ENCODE assay signal across 25 mouse cellular contexts in genomic region chr1:70703934-70704333, GRCm38 (mm10). TPM values are rescaled to one million over a fixed set of nuclear protein-coding genes. Genes with fewer than 3 reads are reported as not detected.
"Had no signal": no experiment of that assay in that cellular context is flagged by ENCODE, and none has a peak within 500 bp of the region (broad histone marks: within the 10 kb centered on the region; RNA-seq: fewer than 3 reads in every experiment).

No protein-coding gene starts in this region.

- H3K4me2 ChIP-seq: limb, embryonic 13.5 days; liver, embryonic 12.5 days; liver, embryonic 15.5 days; lung, embryonic 15.5 days; midbrain, embryonic 13.5 days; neural tube, embryonic 13.5 days; stomach, embryonic 15.5 days had no signal

- H3K36me3 ChIP-seq: limb, embryonic 10.5 days; limb, embryonic 13.5 days; liver, embryonic 12.5 days; liver, embryonic 15.5 days; lung, embryonic 15.5 days; midbrain, embryonic 10.5 days; midbrain, embryonic 13.5 days; neural tube, embryonic 13.5 days; stomach, embryonic 15.5 days had no signal

- H3K27ac ChIP-seq: kidney, postnatal 0 days; layer of hippocampus, adult 2 months; limb, embryonic 10.5 days; limb, embryonic 13.5 days; liver, embryonic 12.5 days; liver, embryonic 15.5 days; lung, embryonic 15.5 days; midbrain, embryonic 10.5 days; midbrain, embryonic 13.5 days; neural tube, embryonic 13.5 days; stomach, embryonic 15.5 days had no signal

- H3K27me3 ChIP-seq: limb, embryonic 13.5 days; liver, embryonic 12.5 days; liver, embryonic 15.5 days; lung, embryonic 15.5 days; megakaryocyte, embryonic 14.5 days; midbrain, embryonic 13.5 days; neural tube, embryonic 13.5 days; stomach, embryonic 15.5 days had no signal

- H3K4me1 ChIP-seq: limb, embryonic 10.5 days; limb, embryonic 13.5 days; liver, embryonic 12.5 days; liver, embryonic 15.5 days; lung, embryonic 15.5 days; megakaryocyte, embryonic 14.5 days; midbrain, embryonic 10.5 days; midbrain, embryonic 13.5 days; neural tube, embryonic 13.5 days; stomach, embryonic 15.5 days had no signal

- ATAC-seq: liver, embryonic 12.5 days; midbrain, embryonic 13.5 days; midbrain, embryonic 16.5 days had no signal

- H3K9ac ChIP-seq: limb, embryonic 13.5 days; liver, embryonic 12.5 days; liver, embryonic 15.5 days; lung, embryonic 15.5 days; midbrain, embryonic 13.5 days; neural tube, embryonic 13.5 days; stomach, embryonic 15.5 days had no signal

- H3K4me3 ChIP-seq: layer of hippocampus, adult 2 months; limb, embryonic 10.5 days; limb, embryonic 13.5 days; liver, embryonic 12.5 days; liver, embryonic 15.5 days; lung, embryonic 15.5 days; megakaryocyte, embryonic 14.5 days; midbrain, embryonic 10.5 days; midbrain, embryonic 13.5 days; myocyte; neural tube, embryonic 13.5 days; stomach, embryonic 15.5 days had no signal

- DNase-seq: kidney, postnatal 25 days; layer of hippocampus, adult 9-11 months; liver; lung, adult 18-20 months; lung, postnatal 10 days; lung, postnatal 36 days; retina, postnatal 1 day; right cerebral cortex, postnatal 25 days; spleen, adult 18-20 months; thymus, postnatal 25 days had no signal

- H3K9me3 ChIP-seq: limb, embryonic 10.5 days; limb, embryonic 13.5 days; liver, embryonic 12.5 days; liver, embryonic 15.5 days; lung, embryonic 15.5 days; midbrain, embryonic 10.5 days; midbrain, embryonic 13.5 days; neural tube, embryonic 13.5 days; stomach, embryonic 15.5 days had no signal

RNA-seq across cellular contexts. Expression of gene Vwc2l, which starts 21.6 kb away (rescaled TPM):
- total RNA-seq: monocyte, adult 5-6 weeks had no signal
- polyA plus RNA-seq: limb, embryonic 10.5 days; limb, embryonic 13.5 days; myocyte had no signal
